Mouse (Mus musculus): ENCODE results near the gene Gfpt1.

DNA sequence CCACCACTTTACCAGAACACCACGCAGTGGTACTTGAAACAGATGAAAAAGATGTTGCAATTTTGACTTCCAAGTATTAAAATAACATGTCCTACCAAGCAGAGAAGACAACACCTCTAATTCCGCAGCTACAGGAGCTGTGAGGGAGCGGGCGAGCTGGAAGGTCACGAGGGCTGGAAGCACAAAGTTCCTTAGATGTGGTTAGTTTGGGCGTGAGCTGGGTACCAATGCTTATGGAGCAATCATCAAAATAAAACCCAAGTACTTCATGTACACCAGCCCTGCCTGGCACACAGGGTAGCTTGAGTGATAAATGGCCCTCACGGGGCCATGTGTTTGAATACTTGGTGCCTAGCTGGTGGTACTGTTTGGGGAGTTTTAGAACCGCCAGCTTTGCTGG is 87.2 kb downstream of the Gfpt1 start:
- TF ChIP-seq CTCF (IDR thresholded peaks at IDR 0.05; ENCODE audit: control insufficient read depth, insufficient read depth, insufficient read length) = no peak
- TF ChIP-seq USF1 (IDR thresholded peaks at IDR 0.05; ENCODE audit: low read depth) = no peak
- no peak for TF ChIP-seq MAX (IDR thresholded peaks at IDR 0.05)
- no peak for TF ChIP-seq MYOG (IDR thresholded peaks at IDR 0.05; ENCODE audit: control insufficient read depth, extremely low read depth, insufficient read length)
- no peak for TF ChIP-seq MYOD1 (IDR thresholded peaks at IDR 0.05; ENCODE audit: control insufficient read depth, insufficient read length, low read depth)

All from C2C12 (cell line).